Mouse (Mus musculus): Measurements from ENCODE around the gene Chsy1.

- TF ChIP-seq CTCF (IDR thresholded peaks at IDR 0.05; ENCODE audit: borderline replicate concordance, insufficient read depth, low read depth, low read length) (no peak), POLR2A (IDR thresholded peaks at IDR 0.05; ENCODE audit: borderline replicate concordance, insufficient read depth, low read length) (no peak)
These were observed 70.4 kb downstream of the Chsy1 start for GRCm38 (mm10) chr7:66179711-66180110.
